8 mouse cellular contexts compared by ENCODE assay signal in genomic region chr9:97056541-97057338, GRCm38 (mm10). TPM values are rescaled to one million over a fixed set of nuclear protein-coding genes. Genes with fewer than 3 reads are reported as not detected.
DNase-seq lines count a peak whose midpoint lies in the region; ATAC-seq and TF ChIP-seq lines count a peak whose summit lies in the region.

No protein-coding gene starts in this region.

- intact Hi-C loops in gastrocnemius, postnatal 14 days (cut with DNase I; ENCODE audit: low total_unique reads), result no loop called here

- peak; percentile 27 for DNase-seq in kidney, postnatal 0 days (ENCODE audit: low spot score)
- DNase-seq in kidney, adult 9 months, result no peak
- DNase-seq in embryonic facial prominence, embryonic 10.5 days (ENCODE audit: low spot score), result peak; percentile 63
- DNase-seq in hindbrain, embryonic 11.5 days (ENCODE audit: low spot score), result no peak
- DNase-seq in Muller cell, postnatal 12 days (ENCODE audit: inconsistent ontology term), result no peak
- DNase-seq in gastrocnemius, postnatal 14 days, result no peak

- H3K27ac ChIP-seq in kidney, postnatal 0 days, result no peak overlapping the region
- peak overlapping the region; percentile 66 for H3K27ac ChIP-seq in embryonic facial prominence, embryonic 10.5 days (replicated peaks)
- peak overlapping the region; percentile 49; the same call in 1 of the 2 replicates for H3K27ac ChIP-seq in hindbrain, embryonic 11.5 days (ENCODE audit: low read depth, low read length)

- H3K9me3 ChIP-seq in kidney, postnatal 0 days (replicated peaks; ENCODE audit: low read length), result no peaks in the 10 kb centered on the region
- H3K9me3 ChIP-seq in embryonic facial prominence, embryonic 10.5 days, result no peaks in the 10 kb centered on the region
- H3K9me3 ChIP-seq in hindbrain, embryonic 11.5 days (ENCODE audit: control insufficient read depth, low read length), result no peaks in the 10 kb centered on the region

- no peak overlapping the region for H3ac ChIP-seq in myocyte (ENCODE audit: control insufficient read depth, insufficient read length)

- peak overlapping the region; percentile 18; the same call in 1 of the 2 replicates for H3K9ac ChIP-seq in kidney, postnatal 0 days (ENCODE audit: low read depth, low read length)
- no peak overlapping the region for H3K9ac ChIP-seq in hindbrain, embryonic 11.5 days (ENCODE audit: low read depth, low read length)

- no peak for TF ChIP-seq CTCF in kidney, postnatal 0 days (IDR thresholded peaks at IDR 0.05; ENCODE audit: low read depth)

- no peaks in the 10 kb centered on the region for H3K36me3 ChIP-seq in kidney, postnatal 0 days (ENCODE audit: insufficient read depth, low read length)
- H3K36me3 ChIP-seq in embryonic facial prominence, embryonic 10.5 days (replicated peaks), result no peaks in the 10 kb centered on the region
- no peaks in the 10 kb centered on the region for H3K36me3 ChIP-seq in hindbrain, embryonic 11.5 days (ENCODE audit: control insufficient read depth, insufficient read depth, low read length)
- no peaks in the 10 kb centered on the region for H3K36me3 ChIP-seq in myocyte (ENCODE audit: control insufficient read depth, insufficient read depth)

- 33% methylated on average over 18 of the region's 18 CpGs for WGBS in kidney, postnatal 0 days
- WGBS in embryonic facial prominence, embryonic 10.5 days, result 47% methylated on average over 18 of the region's 18 CpGs
- 64% methylated on average over 18 of the region's 18 CpGs for WGBS in hindbrain, embryonic 11.5 days

- TF ChIP-seq POLR2A in myocyte (IDR thresholded peaks at IDR 0.05; ENCODE audit: insufficient read length, low read depth), result no peak

- H3K79me2 ChIP-seq in myocyte (ENCODE audit: control insufficient read depth, insufficient read depth), result no peaks in the 10 kb centered on the region

- H3K4me1 ChIP-seq in kidney, postnatal 0 days (replicated peaks; ENCODE audit: insufficient read depth, low read length), result no peaks in the 10 kb centered on the region
- H3K4me1 ChIP-seq in embryonic facial prominence, embryonic 10.5 days, result peaks cover 33% of the 10 kb centered on the region
- H3K4me1 ChIP-seq in hindbrain, embryonic 11.5 days (replicated peaks; ENCODE audit: control insufficient read depth, insufficient read depth, low read length), result peaks cover 3% of the 10 kb centered on the region; the same call in 1 of the 2 replicates

- H3K4me3 ChIP-seq in kidney, postnatal 0 days (replicated peaks; ENCODE audit: low read depth, low read length), result 0 out of 2 replicates have a peak overlapping the region, but pooled peaks have one; percentile 2
- H3K4me3 ChIP-seq in embryonic facial prominence, embryonic 10.5 days, result peak overlapping the region; percentile 25; the same call in 1 of the 2 replicates
- H3K4me3 ChIP-seq in hindbrain, embryonic 11.5 days (ENCODE audit: low read depth, low read length), result no peak overlapping the region
- H3K4me3 ChIP-seq in myocyte, result no peak overlapping the region

- peak overlapping the region; percentile 40 for H3K4me2 ChIP-seq in kidney, postnatal 0 days (ENCODE audit: low read length)
- H3K4me2 ChIP-seq in hindbrain, embryonic 11.5 days (replicated peaks; ENCODE audit: low read depth, low read length), result no peak overlapping the region
- H3K4me2 ChIP-seq in myocyte (ENCODE audit: low read depth), result peak overlapping the region; percentile 48

- H3K27me3 ChIP-seq in kidney, postnatal 0 days (ENCODE audit: insufficient read depth, low read length), result no peaks in the 10 kb centered on the region
- H3K27me3 ChIP-seq in embryonic facial prominence, embryonic 10.5 days (replicated peaks; ENCODE audit: low read depth, poor library complexity, severe bottlenecking), result no peaks in the 10 kb centered on the region
- no peaks in the 10 kb centered on the region for H3K27me3 ChIP-seq in hindbrain, embryonic 11.5 days (ENCODE audit: control insufficient read depth, insufficient read depth, low read length)
- H3K27me3 ChIP-seq in myocyte (ENCODE audit: control insufficient read depth, insufficient read depth, insufficient read length), result peaks cover 3% of the 10 kb centered on the region

- ATAC-seq in kidney, postnatal 0 days (replicated peaks; ENCODE audit: low FRiP score, low read depth), result no peak
- peak; percentile 50 for ATAC-seq in hindbrain, embryonic 11.5 days (ENCODE audit: low FRiP score)
- ATAC-seq in megakaryocyte, adult 5-6 weeks (ENCODE audit: poor library complexity, severe bottlenecking), result no peak

TF ChIP-seq in myocyte, 11 proteins besides CTCF, POLR2A, EP300 and RAD21:
- TF ChIP-seq TCF12 (IDR thresholded peaks at IDR 0.05; ENCODE audit: insufficient read depth, poor library complexity, severe bottlenecking) (no peak), MYOD1 (IDR thresholded peaks at IDR 0.05; ENCODE audit: control insufficient read depth in 1 of 3, insufficient read length in 2 of 3, low read depth in 2 of 3) (peak in 2 of 3 experiments; percentile 77 to 85), MYOG (IDR thresholded peaks at IDR 0.05; ENCODE audit: control insufficient read depth in 1 of 3, insufficient read depth in 1 of 3, insufficient read length in 2 of 3, low read depth in 2 of 3) (peak; percentile 14 to 89 (median 73))

RNA-seq across cellular contexts. Expression of gene Spsb4, which starts 38.1 kb away (rescaled TPM):
- polyA plus RNA-seq in kidney, postnatal 0 days (2015; fragmentation: Nextera tagmentation; extraction: Ambion mirVana), result 55.3 and 61.7 TPM in 2 replicates
- polyA plus RNA-seq in embryonic facial prominence, embryonic 10.5 days (2016; fragmentation: Nextera tagmentation; extraction: Ambion mirVana), result 102 and 123 TPM in 2 replicates
- polyA plus RNA-seq in hindbrain, embryonic 11.5 days (2014; fragmentation: Nextera tagmentation; extraction: Ambion mirVana), result 85.4 and 99.3 TPM in 2 replicates
- polyA plus RNA-seq in myocyte (2012; fragmentation: generic; extraction: Trizol), result 0.78 TPM
- 3.1 and 4.4 TPM in 2 replicates for total RNA-seq in megakaryocyte, adult 5-6 weeks (2015)
- 4.1 and 4.2 TPM in 2 replicates for total RNA-seq in megakaryocyte, adult 5-6 weeks (2017)
- 1 to 10 TPM; 2.6 to 6.3 TPM for total RNA-seq in gastrocnemius, postnatal 14 days (2021)

RNA-seq across cellular contexts. Expression of gene Slc25a36, which starts 54.2 kb away (rescaled TPM):
- 59.1 and 60.5 TPM in 2 replicates for polyA plus RNA-seq in kidney, postnatal 0 days (2015; fragmentation: Nextera tagmentation; extraction: Ambion mirVana)
- polyA plus RNA-seq in embryonic facial prominence, embryonic 10.5 days (2016; fragmentation: Nextera tagmentation; extraction: Ambion mirVana), result 70.9 and 71.8 TPM in 2 replicates
- 79.1 and 91.0 TPM in 2 replicates for polyA plus RNA-seq in hindbrain, embryonic 11.5 days (2014; fragmentation: Nextera tagmentation; extraction: Ambion mirVana)
- 6.5 TPM for polyA plus RNA-seq in myocyte (2012; fragmentation: generic; extraction: Trizol)
- 44.6 and 57.4 TPM in 2 replicates for total RNA-seq in megakaryocyte, adult 5-6 weeks (2015)
- 42.2 and 57.0 TPM in 2 replicates for total RNA-seq in megakaryocyte, adult 5-6 weeks (2017)
- 10 to 100 TPM; 34.0 to 37.2 TPM for total RNA-seq in gastrocnemius, postnatal 14 days (2021)

Comparison
In these comparisons a context has a peak if more than half of its experiments do, and no peak if none do; other contexts are left out.
1. DNase-seq: peak in kidney, postnatal 0 days (single experiment) and embryonic facial prominence, embryonic 10.5 days (single experiment); none in kidney, adult 9 months (single experiment), hindbrain, embryonic 11.5 days (single experiment), Muller cell, postnatal 12 days (single experiment) and gastrocnemius, postnatal 14 days (single experiment).
2. H3K4me3 ChIP-seq: peak in kidney, postnatal 0 days (single experiment) and embryonic facial prominence, embryonic 10.5 days (single experiment); none in hindbrain, embryonic 11.5 days (single experiment) and myocyte (single experiment).
3. RNA of gene Spsb4, which starts 38.1 kb away (polyA plus RNA-seq): 102 to 123 TPM in embryonic facial prominence, embryonic 10.5 days, 85.4 to 99.3 TPM in hindbrain, embryonic 11.5 days and 55.3 to 61.7 TPM in kidney, postnatal 0 days; 0.78 TPM in myocyte (single experiment); every median in the first group is over 10 times any median in the second.